Mouse (Mus musculus) 416B (cell line): ENCODE data around the gene Lama5.
"Not testable (repeated sequence)": the region's sequence is repeated elsewhere in the genome, so short reads cannot be mapped to it uniquely, and the experiment has no call there.

Experiments
- DNase-seq: peaks from one replicate; pipeline ENCODE4 v3.0.0; 2011; ENCODE audit warnings: low read depth

The Lama5 gene

GRCm38 (mm10) chr2:180197323-180198037, 28.2 kb downstream of the Lama5 start:
- DNase-seq = no peak

DNA sequence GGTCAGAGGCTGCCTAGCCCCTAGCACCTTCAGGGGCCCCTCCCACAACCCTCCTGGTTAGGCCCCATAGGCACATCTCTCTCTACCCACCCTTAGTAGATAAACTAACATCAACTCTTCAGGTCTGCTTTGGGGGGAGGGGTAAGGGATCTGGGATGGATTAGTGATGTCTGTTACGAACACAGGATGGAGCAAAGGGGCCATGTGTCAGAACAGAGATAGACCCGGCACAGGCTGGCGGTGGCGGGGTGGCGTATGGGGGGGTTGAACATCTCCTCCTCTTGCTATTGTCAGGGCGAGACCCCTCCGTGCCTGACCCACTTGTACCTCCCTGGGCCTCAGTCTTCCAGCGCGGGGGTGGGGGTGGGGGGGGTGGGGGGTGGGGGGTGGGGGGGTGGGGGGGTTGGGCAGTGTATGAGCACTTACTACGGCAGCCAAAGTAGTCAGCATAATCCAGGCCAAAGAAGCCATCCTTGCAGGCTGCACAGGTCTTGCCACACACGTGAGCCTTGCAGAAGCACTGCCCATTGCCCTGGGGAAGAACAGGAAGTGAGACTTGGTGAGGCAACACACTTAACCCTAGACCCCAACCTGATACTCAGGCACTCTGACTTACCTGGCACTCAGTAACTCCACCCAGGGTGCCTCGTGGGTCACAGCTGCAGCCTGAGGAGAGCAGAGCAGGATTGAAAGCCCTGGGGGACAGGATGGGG, 28.9 kb downstream of the Lama5 start:
- DNase-seq = no peak

DNA sequence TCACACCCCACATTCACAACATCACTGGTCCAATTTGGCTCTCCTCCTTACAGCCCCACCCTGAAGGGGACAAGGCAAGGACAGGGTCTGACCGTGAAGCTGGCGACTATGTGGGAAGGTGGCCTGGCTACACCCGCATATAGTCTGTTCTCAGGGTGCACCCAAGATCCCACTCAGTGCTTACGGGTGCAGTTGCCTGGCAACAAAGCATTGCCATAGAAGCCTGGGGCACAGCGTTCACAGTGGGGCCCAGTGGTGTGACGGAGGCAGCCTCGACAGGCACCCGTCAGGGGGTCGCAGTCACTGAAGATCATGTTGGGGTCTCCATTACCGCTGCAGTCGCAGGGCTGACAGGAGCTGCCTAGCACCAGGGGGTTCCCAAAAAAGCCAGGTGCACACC, 38.3 kb downstream of the Lama5 start:
- no peak for DNase-seq

DNA sequence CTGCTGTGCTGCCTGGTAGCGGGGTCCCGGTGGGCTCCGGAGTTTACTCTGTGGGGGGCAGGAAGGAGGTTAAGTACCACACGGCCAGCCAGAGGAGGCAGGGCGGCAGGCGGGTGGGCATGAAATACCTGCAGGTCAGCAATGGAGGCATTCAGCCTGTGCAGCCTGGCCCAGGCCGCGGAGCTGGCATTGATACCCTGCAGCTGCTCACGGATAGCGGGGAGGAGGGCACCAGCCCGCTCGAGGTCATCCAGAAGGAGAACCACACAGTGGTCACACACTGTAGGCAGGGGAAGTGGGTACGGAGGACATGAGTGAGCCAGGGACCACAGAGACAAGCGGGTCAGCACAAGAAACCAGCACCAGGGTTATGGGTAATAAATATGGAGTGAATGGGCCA, 40.0 kb downstream of the Lama5 start:
- peak; percentile 23 for DNase-seq

DNA sequence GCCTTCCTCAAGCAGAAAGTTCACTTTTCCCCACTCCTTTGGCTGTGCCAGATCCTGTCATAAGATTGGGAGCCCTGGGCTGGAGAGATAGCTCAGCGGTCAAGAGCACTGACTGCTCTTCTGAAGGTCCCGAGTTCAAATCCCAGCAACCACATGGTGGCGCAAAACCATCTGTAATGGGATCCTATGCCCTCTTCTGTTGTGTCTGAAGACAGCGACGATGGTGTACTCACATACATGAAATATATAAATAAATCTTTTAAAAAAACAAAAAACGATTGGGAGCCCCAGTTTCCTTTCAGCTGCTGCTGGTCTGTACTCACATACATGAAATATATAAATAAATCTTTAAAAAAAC, 40.9 kb downstream of the Lama5 start:
- DNase-seq = peak; percentile 49

GRCm38 (mm10) chr2:180184011-180184751, 41.5 kb downstream of the Lama5 start:
- no peak for DNase-seq

GRCm38 (mm10) chr2:180181542-180181941, 44.1 kb downstream of the Lama5 start:
- DNase-seq = no peak

DNA sequence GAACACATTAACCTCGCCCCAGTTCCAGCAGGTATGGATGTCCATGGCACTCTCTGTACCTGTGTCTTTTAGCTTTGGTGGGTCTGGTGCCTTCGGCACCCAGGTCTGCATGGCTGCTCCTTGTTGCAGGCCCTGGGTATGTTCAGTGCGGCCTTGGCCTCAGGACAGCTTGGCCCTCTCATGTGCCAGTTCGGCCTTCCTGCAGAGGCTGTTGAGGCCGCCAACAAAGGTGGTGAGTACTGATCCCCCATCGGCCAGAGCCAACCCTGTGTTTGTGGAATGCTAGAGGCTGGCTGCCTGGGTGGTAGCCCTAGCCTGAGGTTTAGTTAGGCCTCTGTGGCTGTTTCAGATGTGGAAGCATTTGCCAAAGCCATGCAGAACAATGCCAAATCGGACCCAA, 49.9 kb downstream of the Lama5 start:
- no peak for DNase-seq

- no peak for DNase-seq
Observed at GRCm38 (mm10) chr2:180174121-180174520, 51.5 kb downstream of the Lama5 start.

- DNase-seq = not testable (repeated sequence)
Observed at GRCm38 (mm10) chr2:180173711-180174110, 51.9 kb downstream of the Lama5 start.

- DNase-seq = peak; percentile 66
Observed at GRCm38 (mm10) chr2:180173163-180173562, 52.5 kb downstream of the Lama5 start.

- DNase-seq = peak; percentile 11
Observed at GRCm38 (mm10) chr2:180172152-180172551, 53.5 kb downstream of the Lama5 start.

GRCm38 (mm10) chr2:180171522-180172070, 54.1 kb downstream of the Lama5 start:
- DNase-seq = peak; percentile 38

GRCm38 (mm10) chr2:180170806-180171521, 54.7 kb downstream of the Lama5 start, which contains the start of gene Adrm1:
TSS of gene Adrm1 (plus strand) at chr2:180171485.
- DNase-seq = peak; percentile 96

DNA sequence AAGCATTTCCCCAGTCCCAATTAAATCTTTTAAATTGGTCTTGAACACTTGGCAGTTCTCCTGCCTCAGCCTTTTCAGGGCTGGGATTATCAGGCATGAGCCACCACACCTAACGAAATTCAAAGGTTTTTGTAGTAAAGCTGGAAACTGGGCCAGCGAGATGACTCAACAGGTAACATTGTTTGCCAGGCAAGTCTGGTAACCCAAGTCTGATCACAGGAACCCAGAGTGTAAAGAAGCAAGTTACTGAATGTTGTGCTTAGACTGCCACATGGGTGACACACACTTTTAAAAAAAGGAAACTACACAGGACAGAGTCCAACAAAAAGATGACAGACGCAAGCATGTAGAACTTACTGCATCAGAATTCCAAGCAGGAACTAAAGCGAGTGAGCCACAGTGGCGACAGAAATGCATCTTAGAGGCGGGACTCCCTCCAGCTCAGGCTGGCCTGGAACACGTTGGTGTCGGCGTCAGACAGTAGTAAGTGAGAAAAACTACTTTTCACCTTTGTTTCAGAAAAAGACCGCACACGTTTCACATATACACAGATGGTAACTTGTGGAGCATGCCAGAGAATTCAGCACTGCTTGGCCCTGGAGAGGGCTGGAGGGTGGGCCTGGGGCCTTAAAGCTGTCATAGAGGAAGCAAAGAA, 55.4 kb downstream of the Lama5 start:
- DNase-seq = no peak

GRCm38 (mm10) chr2:180166869-180167268, 58.8 kb downstream of the Lama5 start:
- DNase-seq = no peak

- no peak for DNase-seq
Observed at GRCm38 (mm10) chr2:180165855-180166254, 59.8 kb downstream of the Lama5 start.

DNA sequence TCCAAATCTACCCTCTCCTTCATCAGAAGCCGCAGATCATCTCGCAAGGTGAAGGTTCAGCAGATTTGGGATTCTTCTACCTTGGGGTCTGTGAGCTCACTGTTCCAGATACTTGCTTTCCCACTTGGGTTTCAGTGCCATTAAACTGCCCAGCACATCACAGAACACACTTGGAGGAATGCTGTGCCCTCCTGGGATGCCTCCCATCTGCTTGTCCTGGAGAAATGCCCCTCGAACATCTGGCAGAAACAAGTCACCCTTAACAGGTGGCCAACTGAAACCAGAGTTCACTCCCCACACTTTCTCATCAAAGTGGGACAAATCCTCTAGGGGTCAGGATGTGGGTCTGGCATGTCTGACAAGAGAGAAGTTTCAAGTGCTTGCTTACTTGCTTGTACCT, 67.0 kb downstream of the Lama5 start:
- DNase-seq = no peak

DNA sequence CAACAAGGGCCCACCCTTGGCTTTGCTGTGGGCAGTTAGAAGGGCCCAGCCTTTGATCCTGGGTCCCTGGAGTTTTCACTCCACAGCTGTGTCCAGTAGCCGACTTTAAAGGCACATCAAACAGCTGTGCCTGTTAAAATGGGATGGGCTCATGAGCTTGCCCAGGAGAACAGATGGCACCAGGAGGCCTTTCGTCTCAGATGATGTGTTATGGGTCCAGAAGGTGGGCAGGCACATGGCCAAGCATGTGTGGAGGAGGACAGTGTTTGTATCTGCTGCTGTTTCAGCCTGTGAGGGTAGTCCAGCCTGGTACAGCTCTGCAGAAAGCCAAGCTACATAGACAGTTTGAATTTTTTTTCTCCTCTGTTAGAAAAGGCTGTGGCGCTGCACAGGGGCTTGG, 70.9 kb downstream of the Lama5 start:
- DNase-seq = no peak

GRCm38 (mm10) chr2:180148551-180148950, 77.1 kb downstream of the Lama5 start:
- DNase-seq = no peak

- DNase-seq = no peak
Observed at GRCm38 (mm10) chr2:180147379-180147778, 78.3 kb downstream of the Lama5 start.
